Mouse (Mus musculus): Measurements from ENCODE around the gene Mmp8. TPM values are rescaled to one million over a fixed set of nuclear protein-coding genes. Genes with fewer than 3 reads are reported as not detected.

The Mmp8 gene
- polyA plus RNA-seq, 1 experiment from 2014 or later: 0.09 TPM

- no peaks in the 10 kb centered on the region for H3K36me3 ChIP-seq
- 61% methylated on average over 2 of the region's 2 CpGs for WGBS
- DNase-seq (ENCODE audit: low spot score): no peak
- no peak overlapping the region for H3K27ac ChIP-seq
- no peaks in the 10 kb centered on the region for H3K4me1 ChIP-seq
- no peaks in the 10 kb centered on the region for H3K9me3 ChIP-seq
- H3K27me3 ChIP-seq (ENCODE audit: insufficient read depth, poor library complexity, severe bottlenecking): no peaks in the 10 kb centered on the region
- no peak overlapping the region for H3K4me3 ChIP-seq
Measured at GRCm38 (mm10) chr9:7567923-7568322, 9.7 kb downstream of the Mmp8 start.

GRCm38 (mm10) chr9:7570485-7570884, 12.2 kb downstream of the Mmp8 start:
- H3K9me3 ChIP-seq: no peaks in the 10 kb centered on the region
- 82% methylated on average over 1 of the region's 1 CpGs for WGBS
- no peak overlapping the region for H3K27ac ChIP-seq
- no peak overlapping the region for H3K4me3 ChIP-seq
- H3K4me1 ChIP-seq: no peaks in the 10 kb centered on the region
- no peaks in the 10 kb centered on the region for H3K36me3 ChIP-seq
- H3K27me3 ChIP-seq (ENCODE audit: insufficient read depth, poor library complexity, severe bottlenecking): no peaks in the 10 kb centered on the region
- DNase-seq (ENCODE audit: low spot score): no peak

DNA sequence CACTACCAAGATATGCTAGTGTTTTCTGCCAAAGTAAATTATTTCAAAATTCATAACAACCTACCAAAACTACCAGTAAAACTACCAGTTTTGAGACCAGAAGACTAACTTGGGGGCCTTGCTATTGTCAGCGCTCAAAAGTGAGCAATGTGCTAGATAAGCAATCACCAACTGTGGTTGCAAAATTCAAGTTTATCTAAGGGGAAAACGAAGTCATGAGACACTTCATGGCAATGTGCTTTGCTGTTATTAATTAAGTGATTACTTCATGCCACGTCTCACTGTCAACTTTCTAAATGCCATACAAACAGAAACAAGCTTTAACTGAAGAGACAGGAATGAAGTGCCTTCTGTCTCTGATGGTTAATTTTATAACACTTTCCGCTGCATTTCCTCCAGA, 12.9 kb downstream of the Mmp8 start, which contains the start of gene Mmp27:
Gene Mmp27 (plus strand): TSS at position 235 of the 400 bp plus-strand sequence.
- no peaks in the 10 kb centered on the region for H3K4me1 ChIP-seq
- H3K9me3 ChIP-seq: no peaks in the 10 kb centered on the region
- DNase-seq (ENCODE audit: low spot score): no peak
- no peaks in the 10 kb centered on the region for H3K27me3 ChIP-seq (ENCODE audit: insufficient read depth, poor library complexity, severe bottlenecking)
- H3K27ac ChIP-seq: no peak within 1 kb of the TSS
- no peak within 1 kb of the TSS for H3K4me3 ChIP-seq
- WGBS: 54% methylated on average over 4 of the region's 4 CpGs
- H3K36me3 ChIP-seq: no peaks in the 10 kb centered on the region

DNA sequence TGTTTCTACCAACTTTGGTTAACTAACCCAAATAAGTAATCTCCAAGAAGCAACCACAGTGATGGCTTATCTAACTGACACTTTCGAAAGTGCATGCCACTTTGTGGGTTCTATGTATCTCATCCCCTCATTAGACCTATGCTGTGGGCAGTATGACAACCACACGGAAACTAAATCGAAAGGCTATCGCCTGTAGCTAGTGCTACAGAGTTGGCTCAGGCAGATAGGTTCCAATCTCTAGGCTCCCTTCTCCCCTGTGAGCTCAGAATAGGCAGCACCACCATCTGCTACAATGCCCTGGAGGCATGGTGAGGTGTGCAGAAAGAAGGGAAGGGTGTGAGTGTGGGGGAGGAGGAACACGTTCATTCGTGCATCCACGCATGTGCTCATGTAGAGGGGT, 13.9 kb downstream of the Mmp8 start:
- no peaks in the 10 kb centered on the region for H3K36me3 ChIP-seq
- no peaks in the 10 kb centered on the region for H3K27me3 ChIP-seq (ENCODE audit: insufficient read depth, poor library complexity, severe bottlenecking)
- no peak overlapping the region for H3K4me3 ChIP-seq
- H3K9me3 ChIP-seq: no peaks in the 10 kb centered on the region
- no peak for DNase-seq (ENCODE audit: low spot score)
- 83% methylated on average over 7 of the region's 7 CpGs for WGBS
- H3K27ac ChIP-seq: no peak overlapping the region
- no peaks in the 10 kb centered on the region for H3K4me1 ChIP-seq

GRCm38 (mm10) chr9:7572663-7573308, 14.5 kb downstream of the Mmp8 start:
- no peaks in the 10 kb centered on the region for H3K27me3 ChIP-seq (ENCODE audit: insufficient read depth, poor library complexity, severe bottlenecking)
- no peaks in the 10 kb centered on the region for H3K36me3 ChIP-seq
- DNase-seq (ENCODE audit: low spot score): no peak
- WGBS: 76% methylated on average over 2 of the region's 2 CpGs
- no peaks in the 10 kb centered on the region for H3K4me1 ChIP-seq
- no peak overlapping the region for H3K27ac ChIP-seq
- H3K4me3 ChIP-seq: no peak overlapping the region
- H3K9me3 ChIP-seq: no peaks in the 10 kb centered on the region

DNA sequence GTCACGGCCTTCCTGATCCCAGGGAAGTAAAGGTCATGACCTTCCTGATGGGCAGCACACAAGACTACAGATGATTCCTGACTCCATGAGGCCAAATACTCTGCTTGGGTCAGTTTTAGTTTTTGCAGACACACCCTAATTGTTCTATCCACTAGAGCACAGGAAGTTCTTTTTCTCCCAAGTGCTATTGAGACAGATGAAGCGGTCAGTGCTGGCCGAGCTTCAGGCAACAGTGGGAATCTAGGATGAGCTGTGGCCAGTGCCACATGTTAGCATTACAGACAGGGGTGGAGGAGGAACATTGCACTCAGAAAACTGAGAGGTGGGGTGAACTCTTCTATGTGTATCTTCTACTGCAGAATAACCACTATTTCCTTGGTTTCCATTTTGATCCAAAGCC, 17.3 kb downstream of the Mmp8 start:
- no peak overlapping the region for H3K27ac ChIP-seq
- H3K4me3 ChIP-seq: no peak overlapping the region
- no peaks in the 10 kb centered on the region for H3K4me1 ChIP-seq
- DNase-seq (ENCODE audit: low spot score): no peak
- no peaks in the 10 kb centered on the region for H3K27me3 ChIP-seq (ENCODE audit: insufficient read depth, poor library complexity, severe bottlenecking)
- no peaks in the 10 kb centered on the region for H3K36me3 ChIP-seq
- WGBS: 72% methylated on average over 3 of the region's 3 CpGs
- H3K9me3 ChIP-seq: no peaks in the 10 kb centered on the region

DNA sequence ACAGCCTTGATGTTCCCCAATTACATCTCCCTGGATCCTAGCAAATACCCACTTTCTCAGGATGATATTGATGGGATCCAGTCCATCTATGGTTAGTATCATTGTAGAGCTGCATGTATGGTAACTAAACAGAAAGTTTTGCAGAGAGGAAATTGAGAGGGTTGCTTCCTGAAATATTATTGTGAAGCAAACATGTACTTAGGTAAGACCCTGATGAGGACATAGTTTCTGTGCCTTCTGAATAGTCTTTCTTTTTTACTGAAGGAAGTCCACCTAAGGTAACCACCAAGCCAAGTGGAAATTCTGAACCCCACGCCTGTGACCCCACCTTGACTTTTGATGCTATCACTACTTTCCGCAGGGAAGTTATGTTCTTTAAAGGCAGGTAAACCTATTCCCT, 19.1 kb downstream of the Mmp8 start:
- no peak overlapping the region for H3K27ac ChIP-seq
- WGBS: 77% methylated on average over 2 of the region's 2 CpGs
- H3K27me3 ChIP-seq (ENCODE audit: insufficient read depth, poor library complexity, severe bottlenecking): no peaks in the 10 kb centered on the region
- H3K4me3 ChIP-seq: no peak overlapping the region
- no peak for DNase-seq (ENCODE audit: low spot score)
- H3K4me1 ChIP-seq: no peaks in the 10 kb centered on the region
- no peaks in the 10 kb centered on the region for H3K9me3 ChIP-seq
- H3K36me3 ChIP-seq: no peaks in the 10 kb centered on the region

DNA sequence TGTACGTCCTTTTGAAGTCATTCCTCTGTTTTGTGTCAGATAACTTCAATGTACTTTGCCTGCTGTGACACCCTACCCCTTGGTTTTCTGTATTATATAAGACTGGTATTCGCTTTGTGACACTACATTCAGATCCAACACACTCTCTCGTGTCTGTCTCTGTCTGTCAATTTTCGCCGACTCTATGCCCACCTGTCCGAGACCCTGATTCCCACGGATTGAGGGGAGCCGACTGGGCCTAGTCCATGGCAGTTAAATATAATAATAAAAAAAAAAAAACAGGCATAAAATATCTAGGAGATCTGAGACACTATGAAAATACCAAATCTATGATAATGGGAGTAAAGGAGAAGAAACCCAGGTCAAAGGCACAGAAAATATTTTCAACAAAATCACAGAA, 31.8 kb downstream of the Mmp8 start:
- Histone ChIP-seq H3K27me3 (ENCODE audit: insufficient read depth, poor library complexity, severe bottlenecking) (no peaks in the 10 kb centered on the region), H3K9me3 (no peaks in the 10 kb centered on the region), H3K27ac (no peak overlapping the region), H3K4me3 (no peak overlapping the region), H3K4me1 (0 out of 2 replicates have a peak, but pooled peaks cover 3% of the 10 kb centered on the region), H3K36me3 (no peaks in the 10 kb centered on the region)
- DNase-seq (ENCODE audit: low spot score): peak; percentile 74
- 56% methylated on average over 8 of the region's 8 CpGs for WGBS

DNA sequence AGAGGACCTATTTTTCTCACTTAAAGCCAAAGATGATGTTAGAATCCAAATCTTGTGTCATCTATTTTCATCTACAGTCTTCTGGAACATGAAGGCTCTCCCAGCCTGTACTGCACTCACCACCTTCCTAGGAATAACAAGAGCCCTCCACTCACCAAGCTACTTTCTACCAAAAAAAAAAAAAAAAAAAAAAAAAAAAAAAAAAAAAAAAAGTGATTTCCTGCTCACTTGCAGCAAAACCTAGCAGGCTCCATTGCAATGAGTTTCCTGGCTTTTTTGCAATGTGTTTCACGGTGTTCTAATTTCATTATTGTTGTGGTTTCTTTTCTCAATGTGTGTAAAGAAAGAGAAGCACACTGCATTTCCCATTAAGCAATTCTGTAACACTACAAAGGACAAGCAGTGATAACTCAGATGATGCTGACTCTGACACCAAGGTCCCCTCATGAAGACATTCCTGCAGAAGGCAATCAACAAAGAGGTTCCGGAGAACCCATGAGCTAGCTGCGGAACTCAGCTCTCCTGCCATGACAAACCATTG, 35.1 kb downstream of the Mmp8 start:
- Histone ChIP-seq H3K27me3 (ENCODE audit: insufficient read depth, poor library complexity, severe bottlenecking) (no peaks in the 10 kb centered on the region), H3K27ac (no peak overlapping the region), H3K4me3 (no peak overlapping the region), H3K4me1 (0 out of 2 replicates have a peak, but pooled peaks cover 4% of the 10 kb centered on the region), H3K9me3 (no peaks in the 10 kb centered on the region), H3K36me3 (no peaks in the 10 kb centered on the region)
- 78% methylated on average over 3 of the region's 3 CpGs for WGBS
- DNase-seq (ENCODE audit: low spot score): no peak

DNA sequence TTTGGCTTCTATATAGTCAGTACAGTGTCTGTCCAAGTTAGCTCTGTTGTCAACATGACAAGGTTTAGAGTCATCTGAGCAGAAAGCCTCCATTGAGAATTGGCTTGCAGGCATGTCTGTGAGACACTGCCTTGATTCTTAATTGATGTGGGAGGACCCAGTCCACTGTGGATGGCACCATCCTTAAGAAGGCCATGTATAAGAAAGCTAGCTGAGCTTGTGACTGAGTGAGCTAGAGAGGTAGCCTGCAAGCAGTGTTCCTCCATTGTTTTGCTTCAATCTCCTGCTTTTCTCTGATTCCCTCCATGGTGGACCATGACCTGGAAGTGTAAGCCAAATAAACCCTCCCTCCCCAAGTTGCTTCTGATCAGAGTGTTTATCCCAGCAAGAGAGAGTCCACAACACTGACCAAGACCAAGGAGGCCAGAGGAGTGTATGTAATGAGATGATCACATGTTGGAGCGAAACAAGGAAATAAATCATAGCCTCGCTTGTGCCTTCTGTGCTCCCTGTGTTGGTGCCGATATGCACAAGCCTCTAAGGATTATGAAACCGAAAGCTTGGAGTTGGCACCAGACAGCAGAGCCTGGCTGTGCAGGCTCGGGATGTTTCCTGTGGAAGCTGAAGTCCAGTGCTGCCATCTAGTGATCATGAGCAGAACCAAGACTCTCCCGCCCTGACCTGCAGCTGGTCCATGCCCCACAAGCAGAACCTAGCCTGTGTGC, 36.7 kb downstream of the Mmp8 start:
- Histone ChIP-seq H3K9me3 (no peaks in the 10 kb centered on the region), H3K27me3 (ENCODE audit: insufficient read depth, poor library complexity, severe bottlenecking) (no peaks in the 10 kb centered on the region), H3K4me1 (0 out of 2 replicates have a peak, but pooled peaks cover 4% of the 10 kb centered on the region), H3K27ac (0 out of 2 replicates have a peak overlapping the region, but pooled peaks have one; percentile 42), H3K4me3 (peak overlapping the region; percentile 44), H3K36me3 (no peaks in the 10 kb centered on the region)
- peak; percentile 80 for DNase-seq (ENCODE audit: low spot score)
- 18% methylated on average over 6 of the region's 6 CpGs for WGBS

- H3K27me3 ChIP-seq (ENCODE audit: insufficient read depth, poor library complexity, severe bottlenecking): no peaks in the 10 kb centered on the region
- H3K27ac ChIP-seq: no peak overlapping the region
- H3K36me3 ChIP-seq: no peaks in the 10 kb centered on the region
- no peaks in the 10 kb centered on the region for H3K4me1 ChIP-seq
- DNase-seq (ENCODE audit: low spot score): no peak
- 3% methylated on average over 3 of the region's 3 CpGs for WGBS
- no peaks in the 10 kb centered on the region for H3K9me3 ChIP-seq
- no peak overlapping the region for H3K4me3 ChIP-seq
Measured at GRCm38 (mm10) chr9:7602982-7603742, 44.9 kb downstream of the Mmp8 start.

DNA sequence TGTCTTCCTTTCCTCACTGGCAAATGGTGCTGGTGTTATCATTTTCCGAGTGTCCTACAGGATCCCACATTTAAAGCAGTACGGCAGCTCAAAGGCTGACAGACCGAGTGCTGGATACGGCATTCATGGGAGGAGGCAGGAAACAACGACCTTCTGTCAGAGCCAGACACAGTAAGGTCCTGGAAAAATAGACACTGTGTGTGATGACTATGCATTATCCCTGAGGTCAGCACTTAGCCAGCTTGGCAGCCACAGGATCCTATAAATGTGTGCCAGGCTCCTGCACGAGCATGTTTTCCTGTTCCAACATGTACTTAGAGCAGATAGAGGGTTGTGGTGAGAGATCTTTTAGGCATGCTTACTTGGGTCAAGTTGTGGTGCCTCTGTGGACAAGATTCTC, 45.7 kb downstream of the Mmp8 start:
- WGBS: 64% methylated on average over 6 of the region's 6 CpGs
- DNase-seq (ENCODE audit: low spot score): no peak
- no peaks in the 10 kb centered on the region for H3K4me1 ChIP-seq
- H3K9me3 ChIP-seq: no peaks in the 10 kb centered on the region
- H3K36me3 ChIP-seq: no peaks in the 10 kb centered on the region
- H3K4me3 ChIP-seq: no peak overlapping the region
- H3K27me3 ChIP-seq (ENCODE audit: insufficient read depth, poor library complexity, severe bottlenecking): no peaks in the 10 kb centered on the region
- H3K27ac ChIP-seq: no peak overlapping the region

GRCm38 (mm10) chr9:7605638-7606037, 47.4 kb downstream of the Mmp8 start:
- Histone ChIP-seq H3K36me3 (no peaks in the 10 kb centered on the region), H3K27ac (no peak overlapping the region), H3K27me3 (ENCODE audit: insufficient read depth, poor library complexity, severe bottlenecking) (no peaks in the 10 kb centered on the region), H3K9me3 (no peaks in the 10 kb centered on the region), H3K4me3 (no peak overlapping the region), H3K4me1 (no peaks in the 10 kb centered on the region)
- no peak for DNase-seq (ENCODE audit: low spot score)
- WGBS: 83% methylated on average over 12 of the region's 12 CpGs

Measured in heart, embryonic 10.5 days (tissue).